Mouse (Mus musculus) midbrain, postnatal 0 days (tissue): Measurements from ENCODE around the gene Ykt6. TPM values are rescaled to one million over a fixed set of nuclear protein-coding genes. Genes with fewer than 3 reads are reported as not detected.

ENCODE experiments used
- ATAC-seq: fragments of 200-750 bp; cut with Nextera tagmentation; 2 replicates; pipeline ENCODE4 v1.8.0; 2017; ENCODE audit warnings: moderate number of reproducible peaks, mild to moderate bottlenecking, moderate TSS enrichment, moderate library complexity; ENCODE audit not compliant: low FRiP score
- DNase-seq: peaks from one replicate; pipeline ENCODE4 v3.0.0-alpha.2; 2015; ENCODE audit warnings: low spot score
- H3K27ac ChIP-seq: fragments of 300-500 bp; sonication (generic); 2 replicates; pipeline ENCODE4 v1.5.1; 2014; ENCODE audit warnings: low read depth, mild to moderate bottlenecking, low read length, mixed read lengths
- H3K27me3 ChIP-seq: fragments of 300-500 bp; sonication (generic); 2 replicates; pipeline ENCODE4 v1.6.1; 2014; ENCODE audit warnings: low read length, control low read depth, mixed read lengths; ENCODE audit not compliant: insufficient read depth
- H3K36me3 ChIP-seq: fragments of 300-500 bp; sonication (generic); 2 replicates; pipeline ENCODE4 v1.6.1; 2014; ENCODE audit warnings: low read length, control low read depth, mixed read lengths; ENCODE audit not compliant: insufficient read depth
- H3K4me1 ChIP-seq: fragments of 300-500 bp; sonication (generic); 2 replicates; pipeline ENCODE4 v1.6.1; 2014; ENCODE audit warnings: mild to moderate bottlenecking, control low read depth, antibody characterized with exemption, low read length, mixed read lengths; ENCODE audit not compliant: insufficient read depth
- H3K4me2 ChIP-seq: fragments of 300-500 bp; sonication (generic); 2 replicates; pipeline ENCODE4 v1.6.1; 2014; ENCODE audit warnings: low read depth, mild to moderate bottlenecking, low read length, mixed read lengths; ENCODE audit not compliant: poor library complexity, severe bottlenecking
- H3K4me3 ChIP-seq: fragments of 300-500 bp; sonication (generic); 2 replicates; pipeline ENCODE4 v1.5.1; 2014; ENCODE audit warnings: low read depth, mild to moderate bottlenecking, low read length, moderate library complexity
- H3K9ac ChIP-seq: fragments of 300-500 bp; sonication (generic); replicated peaks from 2 replicates; pipeline ENCODE4 v1.6.1; 2014; ENCODE audit warnings: mild to moderate bottlenecking, low read length, moderate library complexity, mixed read lengths; ENCODE audit not compliant: poor library complexity, severe bottlenecking
- H3K9me3 ChIP-seq: fragments of 300-500 bp; sonication (generic); 2 replicates; pipeline ENCODE4 v1.6.1; 2016; ENCODE audit warnings: low read length, control low read depth
- CTCF ChIP-seq: IDR thresholded peaks from 2 replicates; pipeline ENCODE4 v1.5.1; 2016; ENCODE audit warnings: antibody characterized with exemption, mild to moderate bottlenecking
- WGBS: fragments of 180-500 bp; shearing (Covaris S2); extraction: QIAGEN DNeasy Blood & Tissue Kit; methylation state at CpG from one replicate; pipeline ENCODE4 v1.1.7; 2014; 5-methylcytosine and 5-hydroxymethylcytosine counted together
- polyA plus RNA-seq: library from polyadenylated mRNA; unstranded; fragments of >200 nt; fragmentation: Nextera tagmentation; extraction: Ambion mirVana; gene quantifications from 2 replicates; pipeline ENCODE4 v1.2.1, GENCODE M21; 2015
- total RNA-seq: library from RNA; depleted of rRNA; stranded (reverse); fragments of >200 nt; gene quantifications from 2 replicates; pipeline ENCODE4 v1.2.3, GENCODE M21; 2014

The Ykt6 gene
- total and polyA plus RNA-seq, 2 experiments from 2014 or later = 87.0 to 151 TPM

GRCm38 (mm10) chr11:5942966-5943365 lies 12.5 kb upstream of the Ykt6 start:
- Histone ChIP-seq H3K27ac (no peak overlapping the region), H3K36me3 (no peaks in the 10 kb centered on the region), H3K4me2 (no peak overlapping the region), H3K27me3 (no peaks in the 10 kb centered on the region), H3K9me3 (no peaks in the 10 kb centered on the region), H3K9ac (no peak overlapping the region), H3K4me1 (no peaks in the 10 kb centered on the region), H3K4me3 (no peak overlapping the region)
- ATAC-seq = no peak
- no peak for DNase-seq
- TF ChIP-seq CTCF = no peak
- 59% methylated on average over 6 of the region's 6 CpGs for WGBS

DNA sequence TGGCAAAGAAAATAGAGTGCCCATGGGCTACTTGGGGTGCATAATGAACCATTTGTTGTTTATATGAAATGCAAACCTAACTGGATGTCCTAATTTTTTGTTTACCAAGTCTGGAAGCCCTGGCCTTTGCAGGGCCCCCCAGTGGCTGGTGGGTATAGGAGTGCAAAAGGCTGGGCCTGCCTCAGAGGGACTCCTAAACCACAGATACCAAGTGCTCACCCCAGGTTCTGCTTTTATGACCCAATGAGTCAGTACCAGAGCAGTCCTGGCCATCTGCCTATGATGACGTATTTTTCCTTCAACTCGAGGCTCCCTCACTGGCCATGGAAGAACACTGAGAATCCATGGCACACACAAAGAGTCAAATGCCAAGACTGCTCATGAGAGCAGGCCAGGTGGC lies 10.4 kb upstream of the Ykt6 start:
- TF ChIP-seq CTCF = no peak

DNA sequence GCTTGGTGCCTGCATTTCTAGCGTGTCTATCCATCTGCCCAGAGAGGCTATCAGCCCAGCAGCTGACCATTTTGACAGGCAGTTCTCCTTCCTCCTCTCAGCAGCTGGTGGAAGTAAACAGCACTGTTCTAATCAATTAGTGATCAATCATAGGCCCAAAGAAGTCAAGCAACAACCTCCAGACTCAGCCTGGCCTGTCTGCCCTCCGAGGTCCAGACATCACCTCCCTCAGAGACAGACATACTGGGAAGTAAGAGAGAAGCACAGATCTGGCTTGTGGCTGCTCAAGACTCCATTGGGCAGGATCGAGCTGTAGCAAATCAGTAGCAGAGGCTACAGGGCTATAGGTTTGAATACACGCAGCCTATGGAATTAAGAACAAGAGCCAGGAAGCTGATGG lies 7.7 kb upstream of the Ykt6 start:
- no peak overlapping the region for H3K4me3 ChIP-seq
- H3K9me3 ChIP-seq = no peaks in the 10 kb centered on the region
- H3K4me1 ChIP-seq = no peaks in the 10 kb centered on the region
- DNase-seq (no peak), ATAC-seq (no peak)
- H3K36me3 ChIP-seq = no peaks in the 10 kb centered on the region
- H3K4me2 ChIP-seq = no peak overlapping the region
- H3K27me3 ChIP-seq = no peaks in the 10 kb centered on the region
- no peak overlapping the region for H3K27ac ChIP-seq
- H3K9ac ChIP-seq = no peak overlapping the region
- 75% methylated on average over 4 of the region's 4 CpGs for WGBS
- TF ChIP-seq CTCF = no peak

More for the DNA sequence above, 10.4 kb upstream of the Ykt6 start:
- 78% methylated on average over 2 of the region's 2 CpGs for WGBS
- Histone ChIP-seq H3K4me3 (no peak overlapping the region), H3K9ac (no peak overlapping the region), H3K4me1 (no peaks in the 10 kb centered on the region), H3K9me3 (no peaks in the 10 kb centered on the region), H3K27ac (no peak overlapping the region), H3K27me3 (no peaks in the 10 kb centered on the region), H3K36me3 (no peaks in the 10 kb centered on the region), H3K4me2 (no peak overlapping the region)
- DNase-seq (no peak), ATAC-seq (no peak)

DNA sequence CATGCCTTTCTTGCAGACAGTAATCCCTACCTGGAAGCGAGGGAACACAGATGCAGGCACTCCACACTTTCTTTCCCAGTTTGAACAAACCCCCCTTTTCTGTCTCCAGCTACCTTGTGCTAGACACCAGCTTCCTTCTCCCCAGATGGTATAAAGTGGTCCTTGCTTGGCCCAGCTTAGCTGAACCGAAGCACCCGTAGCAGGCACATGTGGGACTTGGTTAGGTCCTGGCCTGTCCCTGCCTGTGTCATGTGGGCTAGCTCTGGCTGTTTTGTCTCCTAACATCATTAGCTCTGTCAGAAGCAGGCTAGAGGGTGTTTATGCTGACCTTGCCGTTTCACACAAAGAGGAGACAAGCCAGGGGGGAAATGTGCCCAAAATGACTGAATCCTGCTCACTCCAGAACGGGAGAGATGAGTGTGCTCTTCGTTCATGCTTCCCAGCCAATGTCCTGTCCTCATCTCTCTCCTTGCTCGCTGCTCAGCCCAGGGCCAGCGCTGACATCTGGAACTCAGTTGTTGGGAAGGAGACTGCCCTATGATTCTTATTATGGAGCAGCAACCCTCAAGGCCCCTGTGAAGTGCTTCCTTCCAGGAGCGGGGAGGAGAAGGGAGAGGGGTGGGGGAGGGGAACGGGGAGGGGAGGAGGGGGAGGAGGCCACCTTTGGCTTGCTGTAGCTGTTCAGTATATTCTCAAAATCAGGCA lies 6.8 kb upstream of the Ykt6 start:
- H3K9ac ChIP-seq = no peak overlapping the region
- ATAC-seq = no peak
- TF ChIP-seq CTCF = no peak

GRCm38 (mm10) chr11:5949586-5950352 lies 5.7 kb upstream of the Ykt6 start, which contains the start of gene Gck:
Gene Gck (minus strand): TSS chr11:5950081.
- peak; percentile 55 for DNase-seq
- WGBS = 51% methylated on average over 8 of the region's 8 CpGs
- no peak within 1 kb of the TSS; the same call in 1 of the 2 replicates for H3K4me2 ChIP-seq
- TF ChIP-seq CTCF = no peak
- no peak within 1 kb of the TSS for H3K9ac ChIP-seq
- H3K36me3 ChIP-seq = no peaks in the 10 kb centered on the region
- no peaks in the 10 kb centered on the region for H3K4me1 ChIP-seq
- H3K27me3 ChIP-seq = no peaks in the 10 kb centered on the region
- H3K9me3 ChIP-seq = no peaks in the 10 kb centered on the region
- no peak within 1 kb of the TSS for H3K27ac ChIP-seq
- peak; percentile 63; the same call in 1 of the 2 replicates for ATAC-seq
- no peak within 1 kb of the TSS for H3K4me3 ChIP-seq

More for the DNA sequence above, 6.8 kb upstream of the Ykt6 start:
- Histone ChIP-seq H3K4me3 (no peak overlapping the region), H3K4me2 (peak overlapping the region; percentile 5; the same call in 1 of the 2 replicates), H3K4me1 (no peaks in the 10 kb centered on the region), H3K27me3 (no peaks in the 10 kb centered on the region), H3K27ac (no peak overlapping the region), H3K9me3 (no peaks in the 10 kb centered on the region), H3K36me3 (no peaks in the 10 kb centered on the region)
- WGBS = 71% methylated on average over 9 of the region's 10 CpGs
- no peak for DNase-seq

GRCm38 (mm10) chr11:5952501-5952900 lies 3.0 kb upstream of the Ykt6 start:
- ATAC-seq = no peak
- DNase-seq = no peak

More at GRCm38 (mm10) chr11:5952501-5952900, 3.0 kb upstream of the Ykt6 start:
- Histone ChIP-seq H3K27ac (no peak overlapping the region), H3K4me1 (no peaks in the 10 kb centered on the region), H3K36me3 (no peaks in the 10 kb centered on the region), H3K4me2 (no peak overlapping the region), H3K9me3 (no peaks in the 10 kb centered on the region), H3K9ac (no peak overlapping the region), H3K4me3 (no peak overlapping the region), H3K27me3 (no peaks in the 10 kb centered on the region)
- no peak for TF ChIP-seq CTCF
- 88% methylated on average over 5 of the region's 5 CpGs for whole genome bisulfite sequencing
